Mouse (Mus musculus) liver, embryonic 12.5 days (tissue): ENCODE results near the gene Syt9. TPM values are rescaled to one million over a fixed set of nuclear protein-coding genes. Genes with fewer than 3 reads are reported as not detected.

ENCODE experiments used
- ATAC-seq: fragments of 200-750 bp; cut with Nextera tagmentation; 2 replicates; pipeline ENCODE4 v1.8.0; 2017; ENCODE audit warnings: moderate number of reproducible peaks, mild to moderate bottlenecking, moderate library complexity
- H3K27ac ChIP-seq: fragments of 300-500 bp; sonication (generic); 2 replicates; pipeline ENCODE4 v1.5.1; 2016; ENCODE audit warnings: mild to moderate bottlenecking
- H3K27me3 ChIP-seq: fragments of 300-500 bp; sonication (generic); replicated peaks from 2 replicates; pipeline ENCODE4 v1.6.1; 2016; ENCODE audit warnings: mild to moderate bottlenecking, moderate library complexity
- H3K36me3 ChIP-seq: fragments of 300-500 bp; sonication (generic); 2 replicates; pipeline ENCODE4 v1.6.1; 2016; ENCODE audit warnings: mild to moderate bottlenecking, moderate library complexity
- H3K4me1 ChIP-seq: fragments of 300-500 bp; sonication (generic); 2 replicates; pipeline ENCODE4 v1.6.1; 2016
- H3K4me2 ChIP-seq: fragments of 300-500 bp; sonication (generic); 2 replicates; pipeline ENCODE4 v1.6.1; 2016; ENCODE audit warnings: mild to moderate bottlenecking, moderate library complexity
- H3K4me3 ChIP-seq: fragments of 300-500 bp; sonication (generic); 2 replicates; pipeline ENCODE4 v1.5.1; 2016; ENCODE audit warnings: mild to moderate bottlenecking, moderate library complexity
- H3K9ac ChIP-seq: fragments of 300-500 bp; sonication (generic); 2 replicates; pipeline ENCODE4 v1.6.1; 2016; ENCODE audit warnings: mild to moderate bottlenecking, moderate library complexity
- H3K9me3 ChIP-seq: fragments of 300-500 bp; sonication (generic); replicated peaks from 2 replicates; pipeline ENCODE4 v1.6.1; 2016; ENCODE audit warnings: mild to moderate bottlenecking, moderate library complexity
- WGBS: fragments of 180-500 bp; shearing (Covaris S2); methylation state at CpG from one replicate; pipeline ENCODE4 v1.1.7; 2016; ENCODE audit not compliant: insufficient replicate concordance; 5-methylcytosine and 5-hydroxymethylcytosine counted together
- polyA plus RNA-seq: library from polyadenylated mRNA; unstranded; fragments of >200 nt; fragmentation: Nextera tagmentation; extraction: Ambion mirVana; gene quantifications from 2 replicates; pipeline ENCODE4 v1.2.1, GENCODE M21; 2016

The Syt9 gene
- polyA plus RNA-seq, 1 experiment from 2014 or later, result 1.0 TPM

DNA sequence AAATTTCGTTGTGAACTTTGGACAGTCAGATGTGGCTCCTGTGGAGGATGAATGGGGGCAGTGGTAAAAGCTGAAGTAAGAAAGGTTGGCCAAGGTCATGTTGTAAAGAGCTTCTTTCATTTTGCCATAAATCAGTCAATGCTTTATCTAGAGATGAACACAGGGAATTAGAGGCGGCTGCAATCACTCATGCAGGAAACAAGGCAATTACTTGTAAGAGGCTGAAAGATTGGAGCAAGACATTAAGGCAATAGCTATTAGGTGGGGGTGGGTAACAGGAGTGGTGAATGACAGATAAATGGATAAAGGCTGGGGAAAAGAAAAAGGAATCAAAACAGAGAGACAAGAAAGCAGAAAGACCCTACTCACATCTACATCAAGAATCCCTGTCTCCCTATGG, 193.2 kb downstream of the Syt9 start:
- no peaks in the 10 kb centered on the region for H3K4me1 ChIP-seq
- WGBS, result 58% methylated on average over 2 of the region's 2 CpGs
- H3K4me3 ChIP-seq, result no peak overlapping the region
- no peak overlapping the region for H3K27ac ChIP-seq
- H3K36me3 ChIP-seq, result no peaks in the 10 kb centered on the region
- no peaks in the 10 kb centered on the region for H3K9me3 ChIP-seq
- no peak for ATAC-seq
- no peak overlapping the region for H3K9ac ChIP-seq
- H3K4me2 ChIP-seq, result no peak overlapping the region
- H3K27me3 ChIP-seq, result no peaks in the 10 kb centered on the region

DNA sequence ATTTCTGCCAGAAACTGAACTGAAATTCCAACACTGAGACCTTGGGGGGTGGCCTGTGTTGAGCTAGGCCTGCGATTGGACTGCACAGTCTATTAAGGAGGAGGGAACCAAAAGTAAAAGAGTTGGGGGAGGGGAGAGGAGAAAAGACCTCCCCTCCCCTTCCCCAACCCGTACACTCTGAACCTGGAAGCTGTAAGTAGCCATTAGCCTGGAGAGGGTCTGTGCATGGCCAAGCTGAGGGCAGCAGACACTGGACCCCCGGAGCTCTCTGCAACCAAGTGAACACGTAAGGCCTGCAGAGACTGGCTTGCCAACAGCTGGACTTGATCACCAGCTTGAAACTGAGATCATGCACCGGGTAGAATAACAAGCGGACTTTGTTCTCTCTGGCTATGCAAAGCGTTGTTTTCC, 196.7 kb downstream of the Syt9 start, which contains the start of gene Olfml1:
Gene Olfml1, plus strand, starts transcription at position 186 of the 411 bp plus-strand sequence.
- Histone ChIP-seq H3K27ac (no peak within 1 kb of the TSS), H3K9ac (no peak within 1 kb of the TSS), H3K27me3 (no peaks in the 10 kb centered on the region), H3K9me3 (no peaks in the 10 kb centered on the region), H3K4me3 (no peak within 1 kb of the TSS; the same call in 1 of the 2 replicates), H3K36me3 (no peaks in the 10 kb centered on the region), H3K4me2 (peak within 1 kb of the TSS; percentile 25; the same call in 1 of the 2 replicates), H3K4me1 (no peaks in the 10 kb centered on the region)
- 59% methylated on average over 7 of the region's 7 CpGs for WGBS
- no peak for ATAC-seq

DNA sequence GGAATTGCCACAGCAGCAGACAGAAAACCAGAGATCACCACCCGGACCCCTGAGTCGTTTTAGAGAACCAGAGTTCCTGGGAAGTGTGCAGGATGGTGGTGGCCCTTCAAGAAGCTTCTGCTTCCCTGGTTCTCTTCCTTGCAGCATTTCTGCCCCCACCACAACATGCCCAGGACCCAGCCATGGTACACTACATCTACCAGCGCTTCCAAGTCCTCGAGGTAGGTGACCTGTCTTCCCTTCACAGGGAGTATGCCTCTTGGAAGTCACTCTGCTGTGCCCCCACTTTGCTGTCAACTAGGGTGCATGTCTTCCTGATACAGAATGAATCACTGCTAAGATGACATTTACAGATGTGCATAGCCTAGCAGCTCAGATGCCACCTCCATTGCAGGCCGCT, 197.1 kb downstream of the Syt9 start:
- no peaks in the 10 kb centered on the region for H3K4me1 ChIP-seq
- H3K9ac ChIP-seq, result no peak overlapping the region
- peak overlapping the region; percentile 25; the same call in 1 of the 2 replicates for H3K4me2 ChIP-seq
- H3K36me3 ChIP-seq, result peaks cover 3% of the 10 kb centered on the region; the same call in 1 of the 2 replicates
- H3K4me3 ChIP-seq, result no peak overlapping the region; the same call in 1 of the 2 replicates
- H3K27ac ChIP-seq, result no peak overlapping the region
- no peaks in the 10 kb centered on the region for H3K9me3 ChIP-seq
- no peak for ATAC-seq
- H3K27me3 ChIP-seq, result no peaks in the 10 kb centered on the region
- WGBS, result 56% methylated on average over 5 of the region's 5 CpGs

DNA sequence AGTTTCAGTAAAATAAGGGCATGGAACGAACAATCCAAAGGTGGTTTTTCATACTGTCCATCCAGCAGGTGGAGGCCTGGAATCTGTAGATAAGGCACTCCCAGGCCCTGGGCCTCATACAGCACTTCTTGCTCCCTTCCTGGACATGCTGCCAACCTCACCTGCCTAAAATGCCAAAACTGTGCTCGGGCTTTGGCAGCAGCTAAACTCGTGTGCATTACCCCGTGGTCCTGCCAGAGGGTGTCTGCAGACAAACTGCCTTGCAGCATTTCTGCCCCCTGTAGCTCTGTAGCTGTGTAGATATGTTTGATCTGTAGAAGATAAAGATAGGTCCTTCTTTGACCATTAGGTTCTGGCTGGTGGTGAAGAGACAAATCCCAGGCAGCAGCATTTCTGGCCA, 198.4 kb downstream of the Syt9 start:
- H3K36me3 ChIP-seq, result peaks cover 4% of the 10 kb centered on the region; the same call in 1 of the 2 replicates
- 47% methylated on average over 4 of the region's 4 CpGs for WGBS
- H3K9ac ChIP-seq, result no peak overlapping the region
- no peak overlapping the region; the same call in 1 of the 2 replicates for H3K4me3 ChIP-seq
- no peak overlapping the region for H3K27ac ChIP-seq
- ATAC-seq, result no peak
- H3K4me2 ChIP-seq, result 0 out of 2 replicates have a peak overlapping the region, but pooled peaks have one; percentile 20
- no peaks in the 10 kb centered on the region for H3K27me3 ChIP-seq
- no peaks in the 10 kb centered on the region for H3K9me3 ChIP-seq
- H3K4me1 ChIP-seq, result no peaks in the 10 kb centered on the region

DNA sequence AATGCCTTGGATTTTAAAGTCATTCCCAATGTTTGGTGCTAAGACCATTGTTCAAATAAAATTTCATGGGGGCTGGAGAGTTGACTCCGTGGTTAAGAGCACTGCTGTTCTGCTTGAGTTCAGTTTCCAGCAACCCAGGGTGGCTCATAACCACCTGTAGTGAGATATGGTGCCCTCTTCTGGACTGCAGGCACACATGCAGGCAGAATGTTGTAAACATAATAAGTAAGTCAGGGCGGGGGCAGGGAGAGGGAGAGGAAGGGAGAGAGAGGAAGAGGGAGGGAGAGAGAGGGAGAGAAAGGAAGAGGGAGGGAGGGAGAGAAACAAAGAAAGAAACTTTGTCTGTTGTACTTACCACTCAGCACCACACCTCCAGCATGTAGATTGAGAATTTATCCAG, 203.3 kb downstream of the Syt9 start:
- no peak for ATAC-seq
- Histone ChIP-seq H3K27me3 (no peaks in the 10 kb centered on the region), H3K4me2 (no peak overlapping the region), H3K4me3 (no peak overlapping the region), H3K4me1 (no peaks in the 10 kb centered on the region), H3K27ac (no peak overlapping the region), H3K36me3 (peaks cover 4% of the 10 kb centered on the region; the same call in 1 of the 2 replicates), H3K9me3 (no peaks in the 10 kb centered on the region), H3K9ac (no peak overlapping the region)
- 49% methylated on average over 2 of the region's 2 CpGs for WGBS

DNA sequence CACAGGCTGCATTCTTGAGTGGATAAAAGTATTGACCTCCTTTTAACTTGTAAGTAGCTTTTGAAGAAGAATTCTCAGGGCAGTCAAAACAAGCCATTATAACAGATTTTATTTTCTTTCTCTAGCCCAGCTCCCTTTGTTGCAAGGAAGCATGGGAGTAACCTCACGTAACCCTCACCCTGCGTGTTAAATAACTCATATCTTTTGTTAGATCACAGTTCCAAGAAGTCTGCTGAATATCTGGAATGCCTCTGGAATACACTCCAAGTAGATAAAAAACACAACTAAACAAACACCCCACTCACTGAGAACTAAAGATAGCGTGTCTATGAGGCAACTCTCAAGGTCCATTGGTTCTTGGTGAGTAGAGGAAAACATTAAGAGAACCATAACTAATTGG, 203.7 kb downstream of the Syt9 start:
- Histone ChIP-seq H3K27me3 (no peaks in the 10 kb centered on the region), H3K9ac (no peak overlapping the region), H3K27ac (no peak overlapping the region), H3K9me3 (no peaks in the 10 kb centered on the region), H3K4me2 (no peak overlapping the region), H3K36me3 (peaks cover 4% of the 10 kb centered on the region; the same call in 1 of the 2 replicates), H3K4me3 (no peak overlapping the region), H3K4me1 (no peaks in the 10 kb centered on the region)
- no peak for ATAC-seq
- 65% methylated on average over 3 of the region's 3 CpGs for WGBS

DNA sequence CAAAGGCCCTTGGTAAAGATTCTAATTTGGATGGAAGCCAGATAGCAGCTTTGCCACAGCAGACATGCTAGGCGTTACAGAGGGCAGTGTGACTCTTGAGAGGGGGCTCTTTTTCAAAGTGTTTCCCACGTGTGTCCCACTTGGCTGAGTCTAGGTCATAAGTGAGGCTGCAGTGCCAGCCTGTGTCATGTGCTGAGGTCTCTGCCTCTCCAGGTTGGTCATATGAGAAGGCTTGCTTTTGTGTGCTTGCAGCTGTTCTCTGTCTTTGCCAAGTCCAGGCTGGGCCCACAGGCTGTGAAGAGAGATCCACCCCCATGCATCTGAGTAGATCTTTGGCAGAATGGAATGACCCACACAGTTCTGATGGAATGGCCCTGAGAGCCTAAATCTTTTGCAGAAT, 222.1 kb downstream of the Syt9 start:
- 50% methylated on average over 2 of the region's 2 CpGs for WGBS
- no peak overlapping the region for H3K9ac ChIP-seq
- H3K4me1 ChIP-seq, result peaks cover 16% of the 10 kb centered on the region
- H3K27me3 ChIP-seq, result no peaks in the 10 kb centered on the region; the same call in 1 of the 2 replicates
- no peak overlapping the region for H3K4me3 ChIP-seq
- no peaks in the 10 kb centered on the region for H3K36me3 ChIP-seq
- H3K27ac ChIP-seq, result no peak overlapping the region
- no peak overlapping the region for H3K4me2 ChIP-seq
- ATAC-seq, result no peak
- H3K9me3 ChIP-seq, result no peaks in the 10 kb centered on the region

DNA sequence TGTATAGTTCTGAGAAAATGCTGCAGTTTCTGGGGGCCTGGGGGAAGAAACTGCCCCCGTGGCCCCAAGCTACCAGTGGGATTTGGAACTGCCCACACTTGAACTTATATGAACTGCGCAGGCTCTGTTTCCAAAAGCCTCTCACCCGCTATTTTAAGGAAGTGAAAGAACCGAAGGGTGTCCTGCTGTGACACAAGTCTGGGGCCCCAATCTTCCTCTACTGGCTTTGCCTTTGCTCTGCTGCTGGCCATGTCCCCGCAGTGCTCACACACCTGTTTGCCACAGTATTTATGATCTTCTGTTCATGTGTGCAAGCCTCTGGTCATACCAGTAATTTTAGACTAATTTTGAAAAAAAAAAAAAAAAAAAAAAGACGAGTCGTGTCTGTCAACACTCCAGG, 223.4 kb downstream of the Syt9 start:
- no peak overlapping the region for H3K9ac ChIP-seq
- H3K4me2 ChIP-seq, result peak overlapping the region; percentile 86
- no peaks in the 10 kb centered on the region for H3K36me3 ChIP-seq
- no peak overlapping the region for H3K4me3 ChIP-seq
- ATAC-seq, result no peak
- no peaks in the 10 kb centered on the region for H3K9me3 ChIP-seq
- WGBS, result 14% methylated on average over 7 of the region's 7 CpGs
- no peaks in the 10 kb centered on the region; the same call in 1 of the 2 replicates for H3K27me3 ChIP-seq
- 0 out of 2 replicates have a peak overlapping the region, but pooled peaks have one; percentile 43 for H3K27ac ChIP-seq
- peaks cover 16% of the 10 kb centered on the region for H3K4me1 ChIP-seq

DNA sequence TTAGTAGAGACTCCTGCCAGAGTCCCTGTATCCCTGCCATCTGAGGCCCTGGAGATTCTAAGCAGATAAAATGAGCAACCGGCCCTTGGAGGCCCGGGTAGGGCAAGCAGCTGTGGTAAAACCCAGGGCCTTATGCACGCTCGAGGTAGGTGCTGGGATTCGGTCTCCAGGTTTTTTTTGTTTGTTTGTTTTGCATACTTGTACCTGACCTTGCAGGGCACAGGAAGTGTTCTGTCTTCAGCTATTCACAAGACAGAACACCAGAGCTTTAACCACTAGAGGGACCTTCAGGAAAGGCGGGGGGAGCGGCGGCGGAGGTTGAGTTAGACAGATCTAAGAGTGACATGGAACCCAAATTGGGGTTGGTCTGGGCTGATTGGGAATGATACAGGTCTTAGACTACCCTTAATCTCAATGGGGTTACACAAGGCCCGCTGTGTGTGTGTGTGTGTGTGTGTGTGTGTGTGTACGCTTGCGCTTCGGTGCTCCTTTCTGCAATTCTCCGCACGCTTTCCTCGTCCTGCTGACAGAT, 223.9 kb downstream of the Syt9 start:
- no peaks in the 10 kb centered on the region for H3K36me3 ChIP-seq
- H3K9ac ChIP-seq, result peak overlapping the region; percentile 56; the same call in 1 of the 2 replicates
- no peaks in the 10 kb centered on the region for H3K9me3 ChIP-seq
- peak overlapping the region; percentile 86 for H3K4me2 ChIP-seq
- ATAC-seq, result peak; percentile 70
- WGBS, result under 1% methylated on average over 16 of the region's 16 CpGs
- peaks cover 16% of the 10 kb centered on the region for H3K4me1 ChIP-seq
- peak overlapping the region; percentile 59 for H3K4me3 ChIP-seq
- H3K27ac ChIP-seq, result peak overlapping the region; percentile 43; the same call in 1 of the 2 replicates
- H3K27me3 ChIP-seq, result no peaks in the 10 kb centered on the region; the same call in 1 of the 2 replicates

DNA sequence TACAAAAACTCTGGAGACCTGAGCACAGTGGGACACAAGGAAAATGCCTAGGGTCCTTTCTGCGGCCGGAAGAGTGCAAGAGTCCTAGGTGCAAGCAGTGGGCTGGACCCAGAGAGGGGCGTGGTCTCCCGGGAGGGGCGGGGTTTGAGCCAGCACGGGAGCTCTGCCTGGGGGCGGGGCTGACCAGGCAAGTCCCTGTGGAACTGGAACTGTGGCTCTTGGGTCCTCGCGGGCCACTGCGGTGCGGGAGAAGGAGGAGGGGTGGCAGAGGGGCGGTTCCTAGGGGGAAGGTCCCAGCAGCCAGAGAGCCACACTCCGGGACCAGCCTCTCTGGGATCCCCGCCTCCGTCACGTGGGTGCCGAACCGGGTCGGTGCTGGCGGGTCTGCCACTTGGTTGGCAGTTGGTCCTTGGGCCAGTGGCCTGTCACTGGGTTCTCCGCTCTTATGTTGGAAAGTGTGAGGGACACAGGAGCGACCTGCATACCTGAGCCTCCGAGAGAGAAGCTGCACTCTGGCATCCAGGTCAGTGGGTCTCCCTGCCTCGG, 224.4 kb downstream of the Syt9 start, which contains the start of gene Ppfibp2:
Gene Ppfibp2, plus strand, starts transcription at position 351 of the 546 bp plus-strand sequence.
- peak; percentile 93 for ATAC-seq
- WGBS, result 2% methylated on average over 23 of the region's 24 CpGs
- Histone ChIP-seq H3K9me3 (no peaks in the 10 kb centered on the region), H3K4me1 (peaks cover 16% of the 10 kb centered on the region), H3K36me3 (no peaks in the 10 kb centered on the region), H3K9ac (peak within 1 kb of the TSS; percentile 56), H3K4me3 (peak within 1 kb of the TSS; percentile 59), H3K4me2 (peak within 1 kb of the TSS; percentile 86), H3K27me3 (no peaks in the 10 kb centered on the region; the same call in 1 of the 2 replicates), H3K27ac (peak within 1 kb of the TSS; percentile 43; the same call in 1 of the 2 replicates)

DNA sequence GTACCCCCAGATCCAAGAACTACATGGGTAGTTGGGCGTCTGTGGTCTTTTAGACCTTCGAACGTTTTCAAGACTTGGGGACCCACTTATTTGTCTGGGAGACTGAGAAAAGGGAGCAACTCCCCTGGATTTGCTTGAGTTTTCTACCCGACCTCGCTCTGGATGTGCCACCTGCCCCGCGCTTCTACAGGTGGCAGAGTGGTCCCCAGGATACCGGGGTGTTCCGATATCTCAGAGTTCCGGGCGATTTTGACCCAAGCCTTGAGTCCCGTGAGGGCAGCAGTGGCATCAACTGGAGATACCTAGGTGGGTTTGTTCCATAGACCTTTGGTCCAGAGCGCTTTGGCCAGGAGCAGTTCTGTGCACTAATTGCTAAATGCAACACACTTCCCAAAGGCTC, 224.9 kb downstream of the Syt9 start:
- no peak for ATAC-seq
- Histone ChIP-seq H3K4me1 (peaks cover 16% of the 10 kb centered on the region), H3K4me3 (peak overlapping the region; percentile 59), H3K4me2 (peak overlapping the region; percentile 86), H3K27ac (no peak overlapping the region), H3K9me3 (no peaks in the 10 kb centered on the region), H3K27me3 (no peaks in the 10 kb centered on the region; the same call in 1 of the 2 replicates), H3K36me3 (no peaks in the 10 kb centered on the region), H3K9ac (peak overlapping the region; percentile 56; the same call in 1 of the 2 replicates)
- WGBS, result 18% methylated on average over 13 of the region's 13 CpGs

DNA sequence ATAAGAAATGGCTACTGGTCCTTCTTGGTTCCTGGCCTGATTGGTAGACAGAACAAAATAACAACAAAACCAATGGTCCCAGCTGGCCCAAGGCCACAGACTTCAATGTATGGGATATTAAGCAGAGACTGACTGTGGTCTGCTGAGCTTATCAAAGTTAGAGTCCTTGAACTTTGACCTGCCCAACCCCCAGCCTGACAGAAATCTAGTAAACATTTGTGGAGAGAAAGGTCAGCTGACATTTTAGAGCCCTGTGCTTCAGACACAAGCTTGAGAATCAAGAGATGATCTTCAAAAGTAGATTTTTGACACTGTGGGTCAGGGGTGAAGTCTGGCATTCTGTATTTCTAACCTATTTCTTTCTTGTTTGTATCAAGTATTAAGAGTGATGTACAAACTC, 226.2 kb downstream of the Syt9 start:
- no peak overlapping the region for H3K4me3 ChIP-seq
- no peak for ATAC-seq
- H3K4me2 ChIP-seq, result peak overlapping the region; percentile 15

More for the DNA sequence above, 226.2 kb downstream of the Syt9 start:
- no peak overlapping the region for H3K27ac ChIP-seq
- H3K4me1 ChIP-seq, result peaks cover 16% of the 10 kb centered on the region
- H3K36me3 ChIP-seq, result no peaks in the 10 kb centered on the region
- no peaks in the 10 kb centered on the region; the same call in 1 of the 2 replicates for H3K27me3 ChIP-seq
- no peak overlapping the region for H3K9ac ChIP-seq
- H3K9me3 ChIP-seq, result no peaks in the 10 kb centered on the region
